Comparison of ENCODE assay signal across 35 mouse cellular contexts in the genomic region with DNA sequence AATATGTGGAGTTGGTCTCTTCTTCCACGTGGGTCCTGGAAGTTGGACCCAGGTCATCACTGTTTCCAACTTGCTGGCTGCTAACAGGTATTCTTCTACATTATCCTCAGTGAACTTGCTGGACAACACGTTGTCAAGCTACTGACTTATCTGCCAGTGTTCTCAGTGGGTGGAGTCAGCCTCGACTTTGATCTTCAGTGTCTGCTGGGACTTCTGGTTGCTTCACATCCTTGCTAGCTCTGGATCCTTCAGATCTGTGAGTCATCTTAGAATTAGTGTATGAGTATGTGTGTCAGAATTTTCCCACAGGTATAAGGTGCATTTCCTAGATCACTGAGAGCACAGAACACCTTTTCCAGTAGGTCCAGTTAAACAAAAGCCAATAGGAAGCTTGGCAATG. TPM values are rescaled to one million over a fixed set of nuclear protein-coding genes. Genes with fewer than 3 reads are reported as not detected.
DNase-seq lines count a peak whose midpoint lies in the region; ATAC-seq and TF ChIP-seq lines count a peak whose summit lies in the region.
"Had no signal": no experiment of that assay in that cellular context is flagged by ENCODE, and none has a peak within 500 bp of the region (broad histone marks: within the 10 kb centered on the region; RNA-seq: fewer than 3 reads in every experiment).

No protein-coding gene starts in this region.

- TF ChIP-seq CTCF in intestine, postnatal 0 days (IDR thresholded peaks at IDR 0.05; ENCODE audit: low read depth): no peak

- H3K4me3 ChIP-seq in intestine, postnatal 0 days (ENCODE audit: low read depth, low read length): no peak overlapping the region
- H3K4me3 ChIP-seq: embryonic facial prominence, embryonic 13.5 days; erythroblast, embryonic 14.5 days; forebrain, embryonic 13.5 days; hindbrain, embryonic 15.5 days; layer of hippocampus, adult 2 months; liver, embryonic 12.5 days; midbrain, embryonic 13.5 days; neural tube, embryonic 12.5 days had no signal

- no peak overlapping the region for H3K4me2 ChIP-seq in intestine, postnatal 0 days (replicated peaks; ENCODE audit: low read depth)
- H3K4me2 ChIP-seq: embryonic facial prominence, embryonic 13.5 days; forebrain, embryonic 13.5 days; heart, embryonic 11.5 days; hindbrain, embryonic 15.5 days; liver, embryonic 12.5 days; midbrain, embryonic 13.5 days; neural tube, embryonic 12.5 days had no signal

- no peaks in the 10 kb centered on the region for H3K27me3 ChIP-seq in intestine, postnatal 0 days (replicated peaks; ENCODE audit: control insufficient read depth, insufficient read depth, low read length)
- H3K27me3 ChIP-seq: embryonic facial prominence, embryonic 13.5 days; hindbrain, embryonic 15.5 days; midbrain, embryonic 13.5 days; neural tube, embryonic 12.5 days had no signal

- H3K27ac ChIP-seq in intestine, postnatal 0 days (ENCODE audit: low read depth, low read length): peak overlapping the region; percentile 87
- H3K27ac ChIP-seq: embryonic facial prominence, embryonic 13.5 days; forebrain, embryonic 13.5 days; hindbrain, embryonic 15.5 days; layer of hippocampus, adult 2 months; liver, embryonic 12.5 days; midbrain, embryonic 13.5 days; neural tube, embryonic 12.5 days had no signal

- ATAC-seq in intestine, postnatal 0 days: peak; percentile 76
- ATAC-seq: forebrain, embryonic 13.5 days; liver, embryonic 12.5 days; midbrain, embryonic 13.5 days had no signal

- no peak overlapping the region for H3K9ac ChIP-seq in intestine, postnatal 0 days (ENCODE audit: low read depth, low read length)
- H3K9ac ChIP-seq: embryonic facial prominence, embryonic 13.5 days; forebrain, embryonic 13.5 days; hindbrain, embryonic 15.5 days; liver, embryonic 12.5 days; midbrain, embryonic 13.5 days; neural tube, embryonic 12.5 days had no signal

- WGBS in intestine, postnatal 0 days: 19% methylated on average over 3 of the region's 3 CpGs

- peak; percentile 36 for DNase-seq in kidney, adult 9 months
- no peak for DNase-seq in kidney, adult 18-20 months
- peak; percentile 56 for DNase-seq in CD4-positive, CD25-positive, alpha-beta regulatory T cell, adult 2 months (ENCODE audit: low read depth, low spot score)
- peak; percentile 61 for DNase-seq in adrenal gland, postnatal 14 days
- DNase-seq in lung, postnatal 14 days: no peak
- DNase-seq in right cerebral cortex, postnatal 14 days: no peak
- DNase-seq in left cerebral cortex, adult 8-10 months (ENCODE audit: low spot score in 2 of 2): no peak
- DNase-seq: cerebellum, adult 11-12 months; cerebellum, postnatal 25 days; kidney, adult 8-10 months; kidney, postnatal 25 days; lung, adult 18-20 months; lung, postnatal 10 days; thymus, adult 18-20 months had no signal

- H3K4me1 ChIP-seq in intestine, postnatal 0 days (replicated peaks; ENCODE audit: control insufficient read depth, insufficient read depth, low read length): 0 out of 2 replicates have a peak, but pooled peaks cover 2% of the 10 kb centered on the region
- H3K4me1 ChIP-seq: forebrain, embryonic 13.5 days; hindbrain, embryonic 15.5 days; midbrain, embryonic 13.5 days; neural tube, embryonic 12.5 days had no signal

- H3K36me3 ChIP-seq in intestine, postnatal 0 days (ENCODE audit: control insufficient read depth, insufficient read depth): no peaks in the 10 kb centered on the region
- H3K36me3 ChIP-seq: embryonic facial prominence, embryonic 13.5 days; hindbrain, embryonic 15.5 days; liver, embryonic 12.5 days; midbrain, embryonic 13.5 days; neural tube, embryonic 12.5 days had no signal

- H3K9me3 ChIP-seq in intestine, postnatal 0 days (ENCODE audit: control insufficient read depth): no peaks in the 10 kb centered on the region
- H3K9me3 ChIP-seq: embryonic facial prominence, embryonic 13.5 days; forebrain, embryonic 13.5 days; hindbrain, embryonic 15.5 days; liver, embryonic 12.5 days; midbrain, embryonic 13.5 days; neural tube, embryonic 12.5 days had no signal

RNA-seq across cellular contexts. Expression of a gene that starts 14.3 kb away (rescaled TPM):
- total RNA-seq in adrenal gland, postnatal 14 days (2021): 26.6 and 36.9 TPM in 2 replicates
- polyA plus RNA-seq in intestine, postnatal 0 days (2015; fragmentation: Nextera tagmentation; extraction: Ambion mirVana): 19.0 and 23.7 TPM in 2 replicates
- total RNA-seq in left cerebral cortex, adult 8-10 months (2022): 1 to 10 TPM in 2 of 4 experiments, under 1 TPM in 1, not detected in 1; 0.57 to 6.4 (median 2.9) TPM

RNA-seq across cellular contexts. Expression of a gene that starts 15.0 kb away (rescaled TPM):
- 0.59 TPM in 1 of 2 replicates, not detected in the other for total RNA-seq in adrenal gland, postnatal 14 days (2021)
- 0.16 and 0.39 TPM in 2 replicates for polyA plus RNA-seq in intestine, postnatal 0 days (2015; fragmentation: Nextera tagmentation; extraction: Ambion mirVana)
- 1 to 10 TPM; 1.4 to 2.5 (median 2.0) TPM for total RNA-seq in left cerebral cortex, adult 8-10 months (2022)
- total RNA-seq: gastrocnemius, adult 8-10 months; hematopoietic stem cell, adult 5-6 weeks; megakaryocyte progenitor cell, adult 5-6 weeks; monocyte, adult 5-6 weeks had no signal
- polyA plus RNA-seq: C2C12; erythroblast, embryonic 14.5 days; heart, embryonic 11.5 days; heart, postnatal 0 days; limb, embryonic 11.5 days; liver, embryonic 12.5 days had no signal

RNA-seq across cellular contexts. Expression of a gene that starts 24.3 kb away (rescaled TPM):
- 0.33 and 0.38 TPM in 2 replicates for total RNA-seq in adrenal gland, postnatal 14 days (2021)
- not detected in 2 replicates for polyA plus RNA-seq in intestine, postnatal 0 days (2015; fragmentation: Nextera tagmentation; extraction: Ambion mirVana)
- not detected for total RNA-seq in left cerebral cortex, adult 8-10 months (2022)
- total RNA-seq: gastrocnemius, adult 8-10 months; layer of hippocampus, adult 2 months; layer of hippocampus, postnatal 25 days; left cerebral cortex, postnatal 10 days; megakaryocyte progenitor cell, adult 5-6 weeks; monocyte, adult 5-6 weeks had no signal
- polyA plus RNA-seq: C2C12; embryonic facial prominence, embryonic 13.5 days; erythroblast, embryonic 14.5 days; forebrain, embryonic 13.5 days; frontal cortex, adult 2 months; heart, embryonic 11.5 days; heart, postnatal 0 days; limb, embryonic 11.5 days; liver, embryonic 12.5 days; neural tube, embryonic 12.5 days; stomach, embryonic 16.5 days had no signal

RNA-seq across cellular contexts. Expression of a gene that starts 40.2 kb away (rescaled TPM):
- total RNA-seq in adrenal gland, postnatal 14 days (2021): 1.4 TPM in 1 of 2 replicates, not detected in the other
- 54.8 and 56.5 TPM in 2 replicates for polyA plus RNA-seq in intestine, postnatal 0 days (2015; fragmentation: Nextera tagmentation; extraction: Ambion mirVana)
- total RNA-seq in left cerebral cortex, adult 8-10 months (2022): not detected
- total RNA-seq: gastrocnemius, adult 8-10 months; hematopoietic stem cell, adult 5-6 weeks; layer of hippocampus, adult 2 months; layer of hippocampus, postnatal 25 days; left cerebral cortex, postnatal 10 days; megakaryocyte progenitor cell, adult 5-6 weeks; monocyte, adult 5-6 weeks had no signal
- polyA plus RNA-seq: C2C12; erythroblast, embryonic 14.5 days; forebrain, embryonic 13.5 days; frontal cortex, adult 2 months; hindbrain, embryonic 15.5 days had no signal

RNA-seq across cellular contexts. Expression of a gene that starts 50.9 kb away (rescaled TPM):
- not detected in 2 replicates for total RNA-seq in adrenal gland, postnatal 14 days (2021)
- polyA plus RNA-seq in intestine, postnatal 0 days (2015; fragmentation: Nextera tagmentation; extraction: Ambion mirVana): not detected in 2 replicates
- total RNA-seq in left cerebral cortex, adult 8-10 months (2022): not detected
- total RNA-seq: gastrocnemius, adult 8-10 months; hematopoietic stem cell, adult 5-6 weeks; layer of hippocampus, adult 2 months; layer of hippocampus, postnatal 25 days; left cerebral cortex, postnatal 10 days; megakaryocyte progenitor cell, adult 5-6 weeks had no signal
- polyA plus RNA-seq: C2C12; erythroblast, embryonic 14.5 days; forebrain, embryonic 13.5 days; frontal cortex, adult 2 months; heart, embryonic 11.5 days; heart, postnatal 0 days; hindbrain, embryonic 15.5 days; limb, embryonic 11.5 days; liver, embryonic 12.5 days; midbrain, embryonic 13.5 days; neural tube, embryonic 12.5 days had no signal

Comparison
In these comparisons a context has a peak if more than half of its experiments do, and no peak if none do; other contexts are left out.
1. DNase-seq: peak in kidney, adult 9 months (single experiment), CD4-positive, CD25-positive, alpha-beta regulatory T cell, adult 2 months (single experiment) and adrenal gland, postnatal 14 days (single experiment); none in kidney, adult 18-20 months (single experiment), lung, postnatal 14 days (single experiment), right cerebral cortex, postnatal 14 days (single experiment) and left cerebral cortex, adult 8-10 months (0 of 2).